Mouse (Mus musculus) C2C12 (cell line): ENCODE measurements at regions not wholly inside any gene's neighbourhood (a gene's known extent, or its start where the extent isn't known, plus 50 kb on each side); places are given as distances from the start of the nearest gene placed in this dataset.

Experiments used
- CTCF ChIP-seq: IDR thresholded peaks from one replicate; pipeline ENCODE4 v1.5.1; 2011; ENCODE audit not compliant: control insufficient read depth, insufficient read depth, insufficient read length
- USF1 ChIP-seq: IDR thresholded peaks from one replicate; pipeline ENCODE4 v1.6.1; 2011; ENCODE audit warnings: low read depth, mild to moderate bottlenecking, control low read depth, moderate library complexity

- TF ChIP-seq CTCF (no peak), USF1 (no peak)
Measured at GRCm38 (mm10) chr16:39379959-39380358, 487.5 kb downstream of the Igsf11 start.
